ENCODE assay signal across 7 mouse cellular contexts in the genomic region with DNA sequence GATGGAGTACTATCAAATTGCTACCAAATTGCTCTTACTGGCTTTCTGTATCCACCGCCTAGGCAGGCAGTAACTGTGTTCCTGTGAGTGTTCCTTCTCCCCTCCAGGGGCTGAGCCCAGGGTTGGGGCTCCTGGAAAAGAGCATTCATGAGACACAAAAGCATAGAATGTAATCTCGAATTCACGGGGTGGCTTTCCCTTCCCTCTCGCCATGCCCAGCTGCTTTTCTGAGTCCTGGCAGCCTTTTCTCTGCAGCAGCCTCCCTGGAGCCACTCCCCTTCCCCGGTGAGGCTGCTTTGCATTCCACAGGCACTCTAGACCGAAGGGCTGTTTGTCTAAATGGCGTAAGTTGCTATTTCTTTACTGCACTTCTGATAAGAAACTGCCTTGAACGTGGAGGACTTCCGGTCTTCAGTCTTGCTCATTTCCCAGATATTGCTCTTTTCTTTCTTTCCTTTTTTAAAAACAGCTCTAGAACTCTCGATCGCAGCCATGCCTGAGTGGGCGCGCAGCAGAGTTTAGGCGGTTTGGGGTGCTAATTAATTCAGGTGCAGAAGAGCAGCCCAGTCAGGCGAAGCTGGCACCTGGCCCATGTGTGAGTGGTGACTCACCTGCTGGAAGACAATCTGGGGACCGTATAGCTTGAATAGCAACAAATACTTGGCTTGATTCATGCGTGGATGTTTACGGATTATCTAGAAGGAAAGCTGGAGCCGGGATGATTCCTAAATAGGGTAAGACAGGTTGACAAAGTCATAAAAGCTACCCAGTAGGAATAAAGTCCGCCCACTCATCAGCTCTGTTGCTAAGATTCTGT.
DNase-seq lines count a peak whose midpoint lies in the region; ATAC-seq lines count a peak whose summit lies in the region.

No protein-coding gene starts in this region.

- peak overlapping the region; percentile 55 for H3K9ac ChIP-seq in embryonic facial prominence, embryonic 11.5 days (replicated peaks; ENCODE audit: low read length)

- H3K27ac ChIP-seq in embryonic facial prominence, embryonic 11.5 days (replicated peaks; ENCODE audit: low read depth, low read length) = 0 out of 2 replicates have a peak overlapping the region, but pooled peaks have one; percentile 8
- H3K27ac ChIP-seq in limb, embryonic 10.5 days = peak overlapping the region; percentile 37; the same call in 1 of the 2 replicates
- peak overlapping the region; percentile 67 for H3K27ac ChIP-seq in midbrain, embryonic 10.5 days (replicated peaks)

- ATAC-seq in embryonic facial prominence, embryonic 11.5 days (replicated peaks; ENCODE audit: insufficient number of reproducible peaks, low FRiP score, low TSS enrichment, low read depth) = 0 out of 2 replicates have a peak, but pooled peaks have one; percentile 56

- peak; percentile 71 for DNase-seq in adrenal gland, postnatal 10 days
- DNase-seq in embryonic facial prominence, embryonic 11.5 days (ENCODE audit: low spot score) = peak; percentile 66
- DNase-seq in heart, adult 9 months (ENCODE audit: low spot score in 2 of 2) = peak; percentile 36 to 40
- peak; percentile 76 for DNase-seq in kidney, adult 8-10 months
- DNase-seq in limb, embryonic 10.5 days (ENCODE audit: low spot score) = peak; percentile 66
- DNase-seq in midbrain, embryonic 10.5 days (ENCODE audit: low spot score) = peak; percentile 49
- DNase-seq in spleen, postnatal 10 days (ENCODE audit: low spot score in 2 of 2) = peak; percentile 64 to 66

- peak overlapping the region; percentile 70 for H3K4me2 ChIP-seq in embryonic facial prominence, embryonic 11.5 days (ENCODE audit: low read depth, low read length)

- H3K4me3 ChIP-seq in embryonic facial prominence, embryonic 11.5 days (ENCODE audit: low read depth, low read length) = peak overlapping the region; percentile 32
- H3K4me3 ChIP-seq in limb, embryonic 10.5 days = peak overlapping the region; percentile 48
- peak overlapping the region; percentile 55 for H3K4me3 ChIP-seq in midbrain, embryonic 10.5 days

- H3K36me3 ChIP-seq in embryonic facial prominence, embryonic 11.5 days (replicated peaks; ENCODE audit: control insufficient read depth, insufficient read depth, low read depth, low read length) = no peaks in the 10 kb centered on the region
- no peaks in the 10 kb centered on the region for H3K36me3 ChIP-seq in limb, embryonic 10.5 days
- H3K36me3 ChIP-seq in midbrain, embryonic 10.5 days = no peaks in the 10 kb centered on the region

- no peaks in the 10 kb centered on the region for H3K9me3 ChIP-seq in embryonic facial prominence, embryonic 11.5 days (replicated peaks; ENCODE audit: control insufficient read depth, low read length)
- H3K9me3 ChIP-seq in limb, embryonic 10.5 days (replicated peaks) = no peaks in the 10 kb centered on the region
- H3K9me3 ChIP-seq in midbrain, embryonic 10.5 days (replicated peaks) = no peaks in the 10 kb centered on the region

- WGBS in embryonic facial prominence, embryonic 11.5 days = 2% methylated on average over 20 of the region's 20 CpGs
- 2% methylated on average over 20 of the region's 20 CpGs for WGBS in limb, embryonic 10.5 days
- 1% methylated on average over 20 of the region's 20 CpGs for WGBS in midbrain, embryonic 10.5 days

- no peaks in the 10 kb centered on the region for H3K4me1 ChIP-seq in embryonic facial prominence, embryonic 11.5 days (ENCODE audit: control insufficient read depth, insufficient read depth, low read length)
- H3K4me1 ChIP-seq in limb, embryonic 10.5 days = peaks cover 21% of the 10 kb centered on the region
- H3K4me1 ChIP-seq in midbrain, embryonic 10.5 days = peaks cover 25% of the 10 kb centered on the region

- no peaks in the 10 kb centered on the region for H3K27me3 ChIP-seq in embryonic facial prominence, embryonic 11.5 days (ENCODE audit: control insufficient read depth, insufficient read depth, low read length)
- H3K27me3 ChIP-seq in limb, embryonic 10.5 days (ENCODE audit: low read depth, poor library complexity, severe bottlenecking) = peaks cover 31% of the 10 kb centered on the region
- H3K27me3 ChIP-seq in midbrain, embryonic 10.5 days (ENCODE audit: low read depth, poor library complexity, severe bottlenecking) = peaks cover 52% of the 10 kb centered on the region

Comparison
In these comparisons a context has a peak if more than half of its experiments do, and no peak if none do; other contexts are left out.
1. Peak in every context shown above with its lines: DNase-seq, ATAC-seq, H3K4me3 ChIP-seq and H3K27ac ChIP-seq.
2. H3K27ac ChIP-seq: peak in every context shown above with its lines; median percentile 67 in midbrain, embryonic 10.5 days; 37 in limb, embryonic 10.5 days; 8 in embryonic facial prominence, embryonic 11.5 days.